Mouse (Mus musculus): ENCODE data around the gene Lgr6. TPM values are rescaled to one million over a fixed set of nuclear protein-coding genes. Genes with fewer than 3 reads are reported as not detected.

Gene Lgr6
- polyA plus RNA-seq, 1 experiment from 2014 or later = 9.3 TPM

DNA sequence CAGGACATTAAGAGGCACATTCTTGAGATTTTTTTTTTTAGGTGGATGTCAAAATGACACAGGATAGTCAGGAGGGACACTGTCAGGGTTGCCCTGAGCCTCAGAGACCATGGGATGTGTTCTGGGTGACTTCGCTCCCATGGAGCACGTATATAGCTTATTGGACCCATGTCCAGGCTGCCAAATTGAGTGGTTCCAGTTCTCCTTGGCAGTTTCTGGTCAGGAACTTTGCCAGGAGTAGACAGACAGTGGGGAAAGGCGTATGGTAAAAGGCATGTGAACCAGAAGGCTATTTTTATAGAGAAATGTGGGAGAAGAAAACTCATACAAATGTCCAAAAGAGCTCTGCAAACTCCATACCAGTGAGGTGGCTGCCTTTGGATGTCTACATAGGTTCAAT, 95.2 kb downstream of the Lgr6 start:
- peaks cover 16% of the 10 kb centered on the region; the same call in 1 of the 2 replicates for H3K27me3 ChIP-seq
- no peak overlapping the region for H3K9ac ChIP-seq
- H3K4me3 ChIP-seq = no peak overlapping the region
- no peak for ATAC-seq (ENCODE audit: insufficient number of reproducible peaks, low FRiP score, low TSS enrichment, low read depth)
- H3K4me2 ChIP-seq = no peak overlapping the region
- WGBS = 71% methylated on average over 3 of the region's 3 CpGs
- H3K36me3 ChIP-seq = no peaks in the 10 kb centered on the region
- no peaks in the 10 kb centered on the region for H3K9me3 ChIP-seq
- H3K4me1 ChIP-seq = peaks cover 15% of the 10 kb centered on the region
- no peak overlapping the region for H3K27ac ChIP-seq

DNA sequence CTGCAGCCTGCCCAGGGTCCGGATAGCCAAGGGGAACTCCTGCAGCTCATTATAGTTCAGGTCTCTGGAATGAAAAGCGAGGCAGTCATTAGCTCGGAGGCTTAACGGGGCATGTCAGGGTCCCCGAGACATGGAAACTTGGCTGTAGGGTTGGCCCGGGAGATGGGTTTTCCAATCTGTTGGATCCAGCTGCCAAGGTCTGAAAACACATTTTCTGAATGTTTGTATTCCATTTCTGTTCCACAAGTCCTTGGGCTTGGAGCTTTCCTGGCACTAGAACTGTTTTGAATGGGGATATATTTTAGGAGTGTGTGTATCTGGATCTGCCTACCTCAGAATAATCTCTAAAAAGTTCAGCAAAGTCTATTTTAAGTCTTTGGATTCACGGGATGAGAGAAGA, 99.4 kb downstream of the Lgr6 start:
- WGBS = 31% methylated on average over 7 of the region's 7 CpGs
- no peak overlapping the region for H3K9ac ChIP-seq
- ATAC-seq (ENCODE audit: insufficient number of reproducible peaks, low FRiP score, low TSS enrichment, low read depth) = 0 out of 2 replicates have a peak, but pooled peaks have one; percentile 56

DNA sequence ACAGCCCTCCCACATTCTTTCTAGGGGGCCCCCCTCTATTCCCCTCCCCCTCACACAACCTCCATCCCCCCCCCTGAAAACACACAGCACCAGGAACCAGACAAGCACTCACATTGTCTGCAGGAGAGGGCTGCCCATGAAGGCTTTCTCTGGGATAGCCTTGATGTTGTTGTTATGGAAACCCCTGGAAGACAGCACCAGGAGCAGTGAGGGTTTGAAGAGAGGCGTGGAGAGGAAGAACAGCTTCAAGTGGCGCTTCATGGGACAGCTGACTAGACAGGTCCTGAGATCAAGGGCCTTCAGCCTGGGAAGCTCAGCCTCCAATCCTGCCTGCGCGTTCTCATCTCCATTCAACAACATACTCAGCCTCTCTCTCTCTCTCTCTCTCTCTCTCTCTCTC, 101.7 kb downstream of the Lgr6 start:
- Histone ChIP-seq H3K27me3 (peaks cover 6% of the 10 kb centered on the region; the same call in 1 of the 2 replicates), H3K36me3 (no peaks in the 10 kb centered on the region), H3K4me3 (no peak overlapping the region), H3K27ac (no peak overlapping the region), H3K9me3 (no peaks in the 10 kb centered on the region), H3K4me1 (peaks cover 9% of the 10 kb centered on the region), H3K9ac (no peak overlapping the region), H3K4me2 (no peak overlapping the region)
- 63% methylated on average over 4 of the region's 4 CpGs for WGBS
- no peak for ATAC-seq (ENCODE audit: insufficient number of reproducible peaks, low FRiP score, low TSS enrichment, low read depth)

More for the DNA sequence above, 99.4 kb downstream of the Lgr6 start:
- Histone ChIP-seq H3K4me3 (no peak overlapping the region), H3K36me3 (no peaks in the 10 kb centered on the region), H3K27ac (peak overlapping the region; percentile 17), H3K4me1 (peaks cover 14% of the 10 kb centered on the region; the same call in 1 of the 2 replicates), H3K27me3 (peaks cover 6% of the 10 kb centered on the region; the same call in 1 of the 2 replicates), H3K4me2 (no peak overlapping the region), H3K9me3 (no peaks in the 10 kb centered on the region)

DNA sequence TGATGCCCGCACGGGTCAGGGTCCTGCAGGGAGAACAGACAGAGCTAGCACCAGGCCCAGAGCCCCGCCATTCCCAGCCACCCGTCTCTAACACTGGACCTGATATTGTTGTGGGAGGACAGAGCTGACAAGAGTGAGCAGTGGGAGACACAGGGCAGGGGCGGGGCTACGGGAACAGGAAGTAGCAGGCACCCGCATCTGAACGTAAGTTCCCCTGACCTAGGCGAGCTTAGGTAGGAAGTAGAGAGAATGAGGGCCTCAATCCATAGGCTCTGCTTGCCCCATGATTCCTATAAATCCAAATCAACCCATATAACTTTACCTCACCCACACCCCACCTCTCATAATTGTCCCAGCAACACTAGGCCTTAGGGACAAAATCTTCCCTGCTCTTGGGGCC, 104.5 kb downstream of the Lgr6 start:
- no peak for ATAC-seq (ENCODE audit: insufficient number of reproducible peaks, low FRiP score, low TSS enrichment, low read depth)
- no peaks in the 10 kb centered on the region for H3K36me3 ChIP-seq
- no peak overlapping the region for H3K27ac ChIP-seq
- H3K9me3 ChIP-seq = no peaks in the 10 kb centered on the region
- H3K4me2 ChIP-seq = no peak overlapping the region
- H3K27me3 ChIP-seq = peaks cover 15% of the 10 kb centered on the region; the same call in 1 of the 2 replicates
- H3K4me1 ChIP-seq = peaks cover 24% of the 10 kb centered on the region
- 82% methylated on average over 9 of the region's 9 CpGs for WGBS
- H3K4me3 ChIP-seq = no peak overlapping the region
- H3K9ac ChIP-seq = no peak overlapping the region

DNA sequence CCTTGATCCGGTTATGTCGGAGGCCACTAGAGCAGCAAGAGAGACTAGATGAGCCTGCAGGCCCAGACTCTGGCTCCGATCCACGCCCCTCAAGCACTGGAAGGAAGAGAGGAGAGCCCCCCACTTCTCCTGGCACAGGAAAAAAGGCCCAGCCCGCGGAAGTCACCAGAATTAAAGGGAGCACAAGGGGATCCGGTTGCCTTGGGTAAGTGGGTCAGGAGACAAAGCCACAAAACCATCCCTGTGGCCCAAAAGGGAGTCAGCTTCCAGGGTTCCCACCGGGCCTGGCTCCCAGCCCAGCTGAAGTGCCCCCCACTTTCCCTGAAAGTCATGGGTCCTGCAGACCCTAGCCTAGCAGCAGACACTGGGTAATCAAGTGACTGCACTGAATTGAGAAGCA, 106.8 kb downstream of the Lgr6 start:
- Histone ChIP-seq H3K27ac (no peak overlapping the region), H3K27me3 (peaks cover 17% of the 10 kb centered on the region; the same call in 1 of the 2 replicates), H3K9me3 (no peaks in the 10 kb centered on the region), H3K4me3 (no peak overlapping the region), H3K4me1 (peaks cover 21% of the 10 kb centered on the region), H3K36me3 (no peaks in the 10 kb centered on the region), H3K9ac (no peak overlapping the region), H3K4me2 (no peak overlapping the region)
- WGBS = 73% methylated on average over 8 of the region's 8 CpGs
- no peak for ATAC-seq (ENCODE audit: insufficient number of reproducible peaks, low FRiP score, low TSS enrichment, low read depth)

DNA sequence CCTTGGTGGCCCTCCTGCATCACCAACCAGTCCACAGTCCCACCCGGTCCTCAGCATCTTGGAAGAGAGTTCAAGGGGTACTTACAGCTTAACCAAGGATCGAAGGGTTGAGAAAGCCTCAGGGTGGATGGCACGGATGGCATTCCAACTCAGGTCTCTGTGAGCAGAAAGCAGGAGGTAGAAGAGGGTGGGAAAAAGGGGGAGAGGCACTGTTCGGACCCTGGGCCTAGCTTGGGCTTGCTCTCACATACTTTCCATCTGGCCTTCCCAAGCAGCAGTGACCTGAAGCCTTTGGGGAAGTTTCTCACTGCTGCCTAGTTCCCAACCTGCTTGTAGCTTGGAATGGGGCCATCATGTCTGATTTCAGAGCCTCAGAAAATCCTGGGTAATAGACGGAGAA, 107.5 kb downstream of the Lgr6 start:
- no peak overlapping the region for H3K27ac ChIP-seq
- ATAC-seq (ENCODE audit: insufficient number of reproducible peaks, low FRiP score, low TSS enrichment, low read depth) = no peak
- peaks cover 22% of the 10 kb centered on the region for H3K4me1 ChIP-seq
- no peaks in the 10 kb centered on the region for H3K36me3 ChIP-seq
- H3K9me3 ChIP-seq = no peaks in the 10 kb centered on the region
- H3K27me3 ChIP-seq = peaks cover 13% of the 10 kb centered on the region; the same call in 1 of the 2 replicates
- no peak overlapping the region for H3K4me3 ChIP-seq
- WGBS = 76% methylated on average over 5 of the region's 5 CpGs
- no peak overlapping the region for H3K9ac ChIP-seq
- no peak overlapping the region for H3K4me2 ChIP-seq

DNA sequence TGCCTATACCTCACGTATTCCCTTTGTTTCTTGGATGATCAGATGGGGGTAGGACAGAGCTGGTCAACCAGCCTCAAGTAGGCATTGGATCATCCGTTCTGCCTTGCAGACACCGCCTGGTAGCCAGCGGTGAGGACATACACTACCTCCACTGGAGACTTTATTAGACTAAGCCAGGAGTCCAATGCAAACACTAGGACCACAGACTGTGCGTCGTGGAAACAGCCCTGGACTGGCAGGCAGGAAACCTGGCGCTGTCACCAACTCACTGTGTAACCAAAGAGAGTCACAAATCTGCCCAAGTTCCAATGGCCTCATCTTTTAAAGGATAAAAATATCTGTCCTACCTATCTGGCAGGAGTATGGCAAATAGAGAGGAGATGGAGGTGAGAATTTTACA, 108.6 kb downstream of the Lgr6 start:
- Histone ChIP-seq H3K9ac (no peak overlapping the region), H3K4me3 (no peak overlapping the region), H3K27ac (no peak overlapping the region), H3K4me1 (peaks cover 33% of the 10 kb centered on the region), H3K27me3 (peaks cover 11% of the 10 kb centered on the region; the same call in 1 of the 2 replicates), H3K36me3 (no peaks in the 10 kb centered on the region), H3K4me2 (no peak overlapping the region), H3K9me3 (no peaks in the 10 kb centered on the region)
- WGBS = 84% methylated on average over 7 of the region's 7 CpGs
- ATAC-seq (ENCODE audit: insufficient number of reproducible peaks, low FRiP score, low TSS enrichment, low read depth) = no peak

DNA sequence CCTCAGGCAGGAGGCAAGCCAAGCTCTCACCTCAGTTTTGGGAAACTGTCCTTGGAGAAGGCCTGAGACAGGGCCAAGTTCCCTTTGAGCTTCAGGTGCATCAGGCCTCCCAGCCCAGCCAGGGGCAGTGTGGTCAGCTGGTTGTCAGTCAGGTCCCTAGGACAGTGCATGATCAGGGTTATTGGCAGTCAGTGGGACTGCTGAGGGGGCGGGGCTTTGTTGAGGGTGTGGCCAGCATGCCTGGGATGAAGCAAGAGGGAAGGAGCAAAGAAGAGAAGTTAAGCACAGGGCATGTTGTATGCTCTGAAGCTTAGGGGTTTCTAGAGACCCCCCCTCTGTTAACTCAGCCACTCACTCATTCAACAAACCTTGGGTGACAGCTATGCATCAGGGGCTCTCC, 109.1 kb downstream of the Lgr6 start:
- 33% methylated on average over 1 of the region's 1 CpGs for WGBS
- Histone ChIP-seq H3K9me3 (no peaks in the 10 kb centered on the region), H3K27ac (no peak overlapping the region), H3K4me2 (no peak overlapping the region), H3K4me3 (no peak overlapping the region), H3K4me1 (peaks cover 33% of the 10 kb centered on the region), H3K9ac (no peak overlapping the region), H3K27me3 (peaks cover 11% of the 10 kb centered on the region; the same call in 1 of the 2 replicates), H3K36me3 (no peaks in the 10 kb centered on the region)
- ATAC-seq (ENCODE audit: insufficient number of reproducible peaks, low FRiP score, low TSS enrichment, low read depth) = no peak

DNA sequence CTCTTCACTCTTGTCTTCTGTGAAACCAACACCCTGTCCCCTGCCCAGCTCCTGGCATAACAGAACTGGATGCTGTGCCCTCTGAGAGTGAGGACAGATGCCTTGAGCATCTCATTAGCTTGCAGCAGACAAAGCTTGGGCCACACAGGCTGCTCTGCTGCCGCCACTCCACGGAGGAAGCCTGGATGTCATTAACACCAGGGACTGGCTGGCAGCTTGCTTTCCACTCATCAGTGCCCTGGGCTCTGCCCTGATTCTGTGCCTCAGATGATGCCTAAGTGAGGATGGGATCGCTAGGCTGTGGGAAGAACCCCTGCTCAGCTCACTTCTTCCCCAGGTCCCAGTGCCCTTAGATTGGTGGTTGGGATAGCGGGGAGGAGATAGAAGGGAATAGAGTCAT, 109.6 kb downstream of the Lgr6 start:
- Histone ChIP-seq H3K4me1 (peaks cover 33% of the 10 kb centered on the region), H3K9ac (no peak overlapping the region), H3K4me2 (no peak overlapping the region), H3K4me3 (no peak overlapping the region), H3K27me3 (peaks cover 11% of the 10 kb centered on the region; the same call in 1 of the 2 replicates), H3K36me3 (no peaks in the 10 kb centered on the region), H3K27ac (no peak overlapping the region), H3K9me3 (no peaks in the 10 kb centered on the region)
- no peak for ATAC-seq (ENCODE audit: insufficient number of reproducible peaks, low FRiP score, low TSS enrichment, low read depth)
- WGBS = 54% methylated on average over 4 of the region's 4 CpGs

DNA sequence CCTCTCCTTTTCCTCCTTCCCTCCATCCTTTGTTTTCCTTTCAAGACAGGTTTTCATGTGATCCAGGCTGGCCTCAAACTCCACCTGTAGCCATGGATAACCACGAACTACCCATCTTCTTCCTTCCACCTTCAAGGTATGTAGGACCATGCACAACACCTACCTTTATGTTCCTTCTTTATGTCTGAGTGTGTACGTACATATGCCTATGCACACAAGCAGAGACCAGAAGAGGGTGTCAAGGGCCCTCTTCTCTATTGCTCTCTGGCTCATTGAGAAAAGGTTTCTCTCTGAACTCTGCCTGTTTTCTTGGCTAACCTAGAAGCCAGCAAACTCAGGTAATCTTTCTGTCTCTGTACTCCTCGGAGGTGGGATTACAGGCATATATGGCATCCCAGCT, 110.3 kb downstream of the Lgr6 start:
- Histone ChIP-seq H3K9ac (no peak overlapping the region), H3K36me3 (no peaks in the 10 kb centered on the region), H3K27me3 (peaks cover 11% of the 10 kb centered on the region; the same call in 1 of the 2 replicates), H3K4me1 (peaks cover 33% of the 10 kb centered on the region), H3K4me3 (no peak overlapping the region), H3K27ac (no peak overlapping the region), H3K9me3 (no peaks in the 10 kb centered on the region), H3K4me2 (no peak overlapping the region)
- WGBS = 78% methylated on average over 3 of the region's 3 CpGs
- no peak for ATAC-seq (ENCODE audit: insufficient number of reproducible peaks, low FRiP score, low TSS enrichment, low read depth)

DNA sequence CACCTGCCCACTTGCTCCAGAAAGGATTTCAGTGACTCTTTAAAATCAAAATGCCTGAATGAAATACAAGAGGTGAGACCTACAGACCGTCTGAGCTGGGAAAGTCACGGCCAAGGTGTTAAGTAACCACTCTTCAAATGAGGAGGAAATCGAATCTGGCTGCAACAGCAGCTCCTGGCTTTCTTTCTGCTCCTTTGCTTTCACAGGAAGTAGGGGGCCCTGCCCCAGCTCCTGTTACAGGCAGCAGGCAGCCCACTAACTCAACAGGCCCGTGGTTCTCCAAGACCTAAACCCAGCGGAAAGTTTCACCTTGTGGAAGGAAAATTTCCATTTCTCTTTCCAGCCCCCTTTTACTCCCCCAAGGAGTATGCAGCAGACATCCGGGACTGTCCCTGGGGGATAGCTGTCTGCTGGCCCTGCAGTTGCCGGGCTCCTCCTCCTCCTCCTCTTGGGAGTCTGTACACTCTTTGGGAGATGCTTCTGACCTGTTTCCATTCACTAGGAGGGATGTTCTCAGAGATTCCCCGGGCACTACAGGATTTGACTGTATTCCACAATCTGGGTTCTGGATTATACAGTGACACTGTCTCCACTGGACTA, 112.9 kb downstream of the Lgr6 start:
- WGBS = 20% methylated on average over 8 of the region's 8 CpGs
- no peak overlapping the region for H3K4me2 ChIP-seq

DNA sequence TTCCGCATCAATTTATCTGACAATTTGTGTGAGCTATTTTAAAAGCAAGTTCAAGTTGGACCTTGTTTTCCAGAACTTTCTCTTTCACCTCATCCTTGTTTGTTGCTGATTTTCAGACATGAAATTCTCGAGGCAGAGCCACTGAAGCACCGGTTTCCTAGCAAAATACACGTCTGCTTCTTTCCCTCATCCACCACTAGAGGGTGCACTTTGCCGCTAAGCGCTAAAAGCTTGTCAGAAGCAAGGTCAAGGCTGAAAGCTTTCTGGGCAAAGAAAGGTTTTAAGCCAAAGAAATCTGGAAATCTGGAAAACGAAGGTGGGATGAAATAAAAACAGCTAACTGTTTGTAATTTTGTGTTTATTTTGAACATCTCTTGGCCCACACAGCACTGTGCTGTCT, 115.7 kb downstream of the Lgr6 start:
- no peaks in the 10 kb centered on the region for H3K9me3 ChIP-seq
- no peak overlapping the region for H3K4me3 ChIP-seq
- no peak overlapping the region for H3K4me2 ChIP-seq
- no peak overlapping the region for H3K9ac ChIP-seq
- peaks cover 19% of the 10 kb centered on the region for H3K4me1 ChIP-seq
- no peak overlapping the region for H3K27ac ChIP-seq
- peaks cover 5% of the 10 kb centered on the region for H3K27me3 ChIP-seq
- WGBS = 10% methylated on average over 7 of the region's 7 CpGs
- no peaks in the 10 kb centered on the region for H3K36me3 ChIP-seq
- no peak for ATAC-seq (ENCODE audit: insufficient number of reproducible peaks, low FRiP score, low TSS enrichment, low read depth)

More for the DNA sequence above, 112.9 kb downstream of the Lgr6 start:
- H3K4me3 ChIP-seq = no peak overlapping the region
- H3K36me3 ChIP-seq = no peaks in the 10 kb centered on the region
- no peak for ATAC-seq (ENCODE audit: insufficient number of reproducible peaks, low FRiP score, low TSS enrichment, low read depth)
- H3K9ac ChIP-seq = no peak overlapping the region
- H3K27ac ChIP-seq = peak overlapping the region; percentile 50; the same call in 1 of the 2 replicates
- peaks cover 29% of the 10 kb centered on the region for H3K4me1 ChIP-seq
- no peaks in the 10 kb centered on the region for H3K9me3 ChIP-seq
- peaks cover 11% of the 10 kb centered on the region for H3K27me3 ChIP-seq

Data from limb, embryonic 15.5 days (tissue).